Mouse (Mus musculus) small intestine, adult 2 months (tissue): ENCODE measurements around the gene Cd3e.

ENCODE experiments used
- CTCF ChIP-seq: fragments of 200-500 bp; IDR thresholded peaks from 2 replicates; pipeline ENCODE4 v1.5.1; 2012; ENCODE audit warnings: low read depth, mild to moderate bottlenecking, control low read depth, inconsistent platforms, low read length, moderate library complexity, mixed read lengths; ENCODE audit not compliant: insufficient replicate concordance, insufficient read length; ENCODE audit errors: extremely low read depth
- POLR2A ChIP-seq: fragments of 200-500 bp; IDR thresholded peaks from 2 replicates; pipeline ENCODE4 v1.6.1; 2012; ENCODE audit warnings: low read depth, mild to moderate bottlenecking, control low read depth, inconsistent platforms, low read length, moderate library complexity

DNA sequence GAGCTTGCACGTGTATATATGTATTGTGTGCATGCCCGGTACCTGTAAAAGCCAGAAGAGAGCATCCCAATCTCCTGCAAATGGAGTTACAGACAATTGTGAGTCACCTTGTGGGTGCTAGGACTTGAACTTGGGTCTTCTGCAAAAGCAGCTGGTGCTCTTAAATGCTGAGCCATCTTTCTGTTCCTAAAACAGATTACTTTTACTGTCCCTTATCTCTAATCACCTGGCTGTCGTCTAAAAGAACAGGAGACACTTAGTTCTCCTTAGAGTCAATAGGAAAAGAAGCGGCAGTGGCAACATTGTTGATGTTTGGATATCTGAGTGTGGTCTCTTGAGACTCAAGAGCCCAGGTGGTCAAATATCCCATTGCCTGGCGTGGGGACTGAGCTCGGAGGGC lies 31.6 kb downstream of the Cd3e start:
- no peak for TF ChIP-seq CTCF
- TF ChIP-seq POLR2A, result no peak
